ENCODE assay signal across 12 mouse cellular contexts in the genomic region with DNA sequence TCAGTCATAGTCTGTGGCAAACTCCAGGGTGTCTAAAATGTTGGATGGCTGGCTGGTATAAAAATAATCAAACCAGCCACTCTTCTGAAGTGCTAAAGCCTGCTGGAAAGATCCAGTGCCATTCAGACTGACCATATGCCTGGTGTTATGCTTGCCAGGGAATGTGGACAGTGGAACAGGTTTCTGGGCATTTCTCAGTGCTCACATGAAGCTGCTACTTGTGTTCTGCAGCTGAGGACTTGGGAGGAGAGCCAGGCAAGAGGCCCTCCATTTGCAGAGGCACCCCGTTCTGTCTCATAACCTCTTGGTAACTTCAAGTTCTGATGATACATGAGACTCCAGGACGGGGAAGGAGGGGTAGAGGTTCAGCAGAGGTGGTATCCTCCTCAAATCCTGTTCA.
DNase-seq lines count a peak whose midpoint lies in the region; ATAC-seq and TF ChIP-seq lines count a peak whose summit lies in the region.
"Had no signal": no experiment of that assay in that cellular context is flagged by ENCODE, and none has a peak within 500 bp of the region (broad histone marks: within the 10 kb centered on the region; RNA-seq: fewer than 3 reads in every experiment).

No protein-coding gene starts in this region.

- peaks cover 15% of the 10 kb centered on the region for H3K4me1 ChIP-seq in heart, embryonic 16.5 days (ENCODE audit: control insufficient read depth, insufficient read depth, low read length)
- H3K4me1 ChIP-seq: limb, embryonic 15.5 days had no signal

- no peak overlapping the region for H3K9ac ChIP-seq in heart, embryonic 16.5 days (ENCODE audit: low read length)
- H3K9ac ChIP-seq: limb, embryonic 15.5 days had no signal

- 36% methylated on average over 2 of the region's 2 CpGs for WGBS in heart, embryonic 16.5 days

- H3K4me2 ChIP-seq in heart, embryonic 16.5 days (ENCODE audit: low read depth, low read length) = no peak overlapping the region
- H3K4me2 ChIP-seq: limb, embryonic 15.5 days had no signal

- H3K27me3 ChIP-seq in heart, embryonic 16.5 days (ENCODE audit: control insufficient read depth, insufficient read depth, low read length) = no peaks in the 10 kb centered on the region
- H3K27me3 ChIP-seq: limb, embryonic 15.5 days had no signal

- intact Hi-C loops in gastrocnemius, postnatal 36 days (cut with DNase I) = no loop called here

- TF ChIP-seq POLR2A in brain, embryonic 14.5 days (IDR thresholded peaks at IDR 0.05; ENCODE audit: borderline replicate concordance, extremely low read depth, insufficient read depth, insufficient read length, poor library complexity, severe bottlenecking) = no peak

- H3K9me3 ChIP-seq in heart, embryonic 16.5 days (replicated peaks; ENCODE audit: control insufficient read depth, low read length) = no peaks in the 10 kb centered on the region
- H3K9me3 ChIP-seq: limb, embryonic 15.5 days had no signal

- no peak for TF ChIP-seq CTCF in brain, embryonic 14.5 days (IDR thresholded peaks at IDR 0.05; ENCODE audit: borderline replicate concordance, extremely low read depth, insufficient read depth, insufficient read length)

- peak overlapping the region; percentile 68 for H3K27ac ChIP-seq in heart, embryonic 16.5 days (ENCODE audit: low read length)
- H3K27ac ChIP-seq: limb, embryonic 15.5 days had no signal

- peak; percentile 73 for ATAC-seq in heart, embryonic 16.5 days (replicated peaks; ENCODE audit: extremely low read depth, insufficient read depth, low FRiP score)
- no peak for ATAC-seq in CD4-positive, CD25-positive, alpha-beta regulatory T cell, adult 4 months
- ATAC-seq in granulocyte monocyte progenitor cell, adult 5-6 weeks (replicated peaks; ENCODE audit: poor library complexity, severe bottlenecking) = no peak

- H3K4me3 ChIP-seq in heart, embryonic 16.5 days (ENCODE audit: low read length) = no peak overlapping the region
- H3K4me3 ChIP-seq: limb, embryonic 15.5 days had no signal

- peak; percentile 8 for DNase-seq in gastrocnemius, postnatal 10 days
- DNase-seq in gastrocnemius, postnatal 36 days = no peak
- peak; percentile 57 for DNase-seq in brain, embryonic 14.5 days (ENCODE audit: low read depth)
- peak; percentile 41 for DNase-seq in cerebellum, adult 9-11 months
- no peak for DNase-seq in spleen, postnatal 36 days (ENCODE audit: low spot score in 2 of 2)
- DNase-seq: adrenal gland, postnatal 25 days; kidney, adult 2 months; lung, postnatal 10 days had no signal

- H3K36me3 ChIP-seq in heart, embryonic 16.5 days (ENCODE audit: control insufficient read depth, insufficient read depth) = no peaks in the 10 kb centered on the region
- H3K36me3 ChIP-seq: limb, embryonic 15.5 days had no signal

Comparison
In these comparisons a context has a peak if more than half of its experiments do, and no peak if none do; other contexts are left out.
1. DNase-seq: peak in gastrocnemius, postnatal 10 days (single experiment), brain, embryonic 14.5 days (single experiment) and cerebellum, adult 9-11 months (single experiment); none in gastrocnemius, postnatal 36 days (0 of 2) and spleen, postnatal 36 days (0 of 2).